In the genomic region with DNA sequence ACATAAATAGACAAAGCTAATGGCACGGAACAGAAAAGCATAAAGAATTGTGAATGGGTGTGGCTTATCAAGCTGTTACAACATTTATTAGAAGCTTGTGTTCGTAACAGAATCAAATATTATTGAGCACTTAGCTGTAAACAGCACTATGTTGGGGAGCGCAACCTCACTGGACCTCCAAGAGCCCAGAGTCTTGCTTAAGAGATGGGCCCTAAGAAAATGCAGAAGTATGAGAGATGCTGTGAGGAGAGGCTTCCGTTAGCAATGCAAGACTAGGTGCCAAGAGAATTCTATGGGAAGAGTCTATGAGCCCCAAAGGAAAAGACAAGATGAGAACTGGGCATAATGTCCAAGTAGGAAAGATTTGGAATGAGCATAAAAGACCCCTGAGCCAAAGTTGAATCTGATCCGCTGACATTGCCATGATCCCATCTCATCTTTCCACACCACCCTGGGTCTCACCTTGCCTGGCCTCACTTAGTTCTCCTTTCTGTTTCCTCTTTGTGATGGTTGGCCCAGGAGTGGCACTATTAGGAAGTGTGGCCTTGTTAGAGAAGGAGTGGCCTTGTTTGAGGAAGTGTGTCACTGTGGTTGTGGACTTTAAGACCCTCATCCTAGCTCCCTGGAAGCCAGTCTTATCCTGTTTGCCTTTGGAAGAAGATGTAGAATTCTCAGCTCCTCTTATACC, we compare ENCODE assay signal across 14 mouse cellular contexts.
"Had no signal": no experiment of that assay in that cellular context is flagged by ENCODE, and none has a peak within 500 bp of the region (broad histone marks: within the 10 kb centered on the region; RNA-seq: fewer than 3 reads in every experiment).

No protein-coding gene starts in this region.

- H3K36me3 ChIP-seq: limb, embryonic 15.5 days; liver, embryonic 13.5 days; midbrain, embryonic 10.5 days; neural tube, embryonic 13.5 days had no signal

- H3K27me3 ChIP-seq: limb, embryonic 15.5 days; liver, embryonic 13.5 days; neural tube, embryonic 13.5 days had no signal

- DNase-seq: kidney, adult 11 months; kidney, postnatal 10 days; liver, embryonic 13.5 days; lung, embryonic 14.5 days; lung, postnatal 10 days; midbrain, embryonic 14.5 days; right cerebral cortex, adult 18-20 months; right cerebral cortex, postnatal 25 days; thymus, postnatal 36 days had no signal

- H3K9me3 ChIP-seq: limb, embryonic 15.5 days; liver, embryonic 13.5 days; midbrain, embryonic 10.5 days; neural tube, embryonic 13.5 days had no signal

- H3K9ac ChIP-seq: limb, embryonic 15.5 days; liver, embryonic 13.5 days; lung, embryonic 14.5 days; neural tube, embryonic 13.5 days had no signal

- H3K4me2 ChIP-seq: limb, embryonic 15.5 days; liver, embryonic 13.5 days; lung, embryonic 14.5 days; neural tube, embryonic 13.5 days had no signal

- ATAC-seq: hindbrain, postnatal 0 days had no signal

- H3K4me3 ChIP-seq: left cerebral cortex, adult 2 months; limb, embryonic 15.5 days; liver, embryonic 13.5 days; midbrain, embryonic 10.5 days; neural tube, embryonic 13.5 days had no signal

- H3K27ac ChIP-seq: hindbrain, postnatal 0 days; left cerebral cortex, adult 2 months; limb, embryonic 15.5 days; liver, embryonic 13.5 days; midbrain, embryonic 10.5 days; neural tube, embryonic 13.5 days had no signal

- H3K4me1 ChIP-seq: liver, embryonic 13.5 days; midbrain, embryonic 10.5 days; neural tube, embryonic 13.5 days had no signal
